Mouse (Mus musculus): ENCODE results near the gene Nrxn3. TPM values are rescaled to one million over a fixed set of nuclear protein-coding genes. Genes with fewer than 3 reads are reported as not detected.

Gene Nrxn3
- polyA plus RNA-seq, 1 experiment from 2014 or later, result 99.5 TPM

DNA sequence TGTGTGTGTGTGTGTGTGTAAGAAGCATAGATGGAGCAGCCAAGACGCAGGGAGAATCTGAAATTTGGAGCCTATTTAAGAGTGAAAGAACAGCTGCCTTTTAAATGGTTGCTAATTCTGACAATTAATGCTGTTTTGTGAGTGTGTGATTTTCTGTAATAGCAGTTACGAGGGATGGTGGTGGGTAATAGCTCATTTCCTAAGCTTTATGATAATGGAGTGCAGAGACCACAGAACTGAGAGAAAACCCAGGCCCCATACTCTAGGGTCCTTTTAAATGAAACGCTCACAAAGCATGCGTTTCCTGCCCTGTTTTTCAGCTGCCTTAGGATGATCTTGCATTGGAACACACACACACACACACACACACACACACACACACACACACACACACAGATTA, 137.7 kb downstream of the Nrxn3 start:
- peak overlapping the region; percentile 87 for H3K27ac ChIP-seq (replicated peaks)
- H3K9me3 ChIP-seq, result no peaks in the 10 kb centered on the region
- H3K9ac ChIP-seq (replicated peaks), result no peak overlapping the region
- peak; percentile 92 for ATAC-seq (replicated peaks)
- peaks cover 31% of the 10 kb centered on the region for H3K4me1 ChIP-seq
- H3K4me2 ChIP-seq (replicated peaks), result 0 out of 2 replicates have a peak overlapping the region, but pooled peaks have one; percentile 3
- WGBS, result 7% methylated on average over 4 of the region's 4 CpGs
- no peaks in the 10 kb centered on the region for H3K27me3 ChIP-seq
- no peaks in the 10 kb centered on the region for H3K36me3 ChIP-seq
- H3K4me3 ChIP-seq, result no peak overlapping the region

- Histone ChIP-seq H3K9me3 (no peaks in the 10 kb centered on the region), H3K4me1 (peaks cover 23% of the 10 kb centered on the region), H3K27me3 (no peaks in the 10 kb centered on the region), H3K4me3 (no peak overlapping the region), H3K27ac (replicated peaks) (no peak overlapping the region), H3K4me2 (replicated peaks) (no peak overlapping the region), H3K9ac (replicated peaks) (no peak overlapping the region), H3K36me3 (no peaks in the 10 kb centered on the region)
- 71% methylated on average over 4 of the region's 4 CpGs for WGBS
- ATAC-seq (replicated peaks), result no peak
These were observed 140.4 kb downstream of the Nrxn3 start for GRCm38 (mm10) chr12:88863069-88863468.

GRCm38 (mm10) chr12:88868288-88868687, 145.6 kb downstream of the Nrxn3 start:
- H3K9ac ChIP-seq (replicated peaks), result no peak overlapping the region
- no peaks in the 10 kb centered on the region for H3K27me3 ChIP-seq
- no peak overlapping the region for H3K4me3 ChIP-seq
- peaks cover 13% of the 10 kb centered on the region for H3K4me1 ChIP-seq
- no peaks in the 10 kb centered on the region for H3K36me3 ChIP-seq
- no peaks in the 10 kb centered on the region for H3K9me3 ChIP-seq
- peak overlapping the region; percentile 72 for H3K27ac ChIP-seq (replicated peaks)
- no peak overlapping the region for H3K4me2 ChIP-seq (replicated peaks)
- ATAC-seq (replicated peaks), result peak; percentile 48; the same call in 1 of the 2 replicates

- no peak overlapping the region for H3K4me2 ChIP-seq (replicated peaks)
- H3K36me3 ChIP-seq, result no peaks in the 10 kb centered on the region
- peaks cover 19% of the 10 kb centered on the region for H3K4me1 ChIP-seq
- 62% methylated on average over 1 of the region's 1 CpGs for WGBS
- H3K27me3 ChIP-seq, result no peaks in the 10 kb centered on the region
- H3K9me3 ChIP-seq, result no peaks in the 10 kb centered on the region
- no peak overlapping the region for H3K4me3 ChIP-seq
- ATAC-seq (replicated peaks), result no peak
- H3K9ac ChIP-seq (replicated peaks), result no peak overlapping the region
- H3K27ac ChIP-seq (replicated peaks), result no peak overlapping the region
These were observed 174.7 kb downstream of the Nrxn3 start for GRCm38 (mm10) chr12:88897331-88897730.

DNA sequence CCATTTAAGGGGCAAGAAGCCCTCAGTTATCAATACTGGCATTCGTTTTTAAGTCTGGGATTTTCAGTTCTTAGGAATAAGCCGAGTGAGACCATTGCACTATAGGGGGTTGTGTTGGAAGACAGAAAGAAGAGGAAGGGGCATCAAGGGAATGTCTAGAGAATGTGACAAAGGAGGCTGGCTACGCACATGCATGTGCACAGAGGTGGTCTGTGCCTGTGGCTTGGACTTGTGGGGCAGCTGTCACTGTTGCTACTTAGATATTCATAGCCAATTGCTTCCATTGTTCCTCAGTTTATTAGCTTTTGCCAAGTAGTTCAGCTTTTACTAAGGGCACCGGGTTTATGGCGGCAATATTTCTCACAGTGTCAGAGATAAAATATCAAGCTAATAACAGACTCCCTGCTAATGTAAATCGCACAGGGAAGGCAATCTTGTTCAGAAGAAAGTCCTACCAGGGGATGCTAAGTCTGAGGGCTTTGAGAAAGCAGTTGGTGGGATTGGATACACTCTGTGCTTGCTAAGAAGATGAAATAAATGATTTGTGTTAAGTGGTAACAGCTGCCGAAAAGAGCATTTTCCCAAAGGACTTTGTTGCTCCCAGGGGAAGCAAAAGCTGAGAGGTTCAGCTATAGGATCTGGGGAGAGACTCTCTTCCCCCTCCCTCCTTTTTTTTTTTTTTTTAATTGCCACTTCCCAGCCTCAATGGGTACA, 177.5 kb downstream of the Nrxn3 start:
- Histone ChIP-seq H3K4me1 (peaks cover 22% of the 10 kb centered on the region), H3K9ac (replicated peaks) (no peak overlapping the region), H3K4me2 (replicated peaks) (no peak overlapping the region), H3K36me3 (no peaks in the 10 kb centered on the region), H3K9me3 (no peaks in the 10 kb centered on the region), H3K4me3 (no peak overlapping the region), H3K27me3 (no peaks in the 10 kb centered on the region), H3K27ac (replicated peaks) (peak overlapping the region; percentile 46)
- 32% methylated on average over 7 of the region's 7 CpGs for whole genome bisulfite sequencing
- peak; percentile 56 for ATAC-seq (replicated peaks)

DNA sequence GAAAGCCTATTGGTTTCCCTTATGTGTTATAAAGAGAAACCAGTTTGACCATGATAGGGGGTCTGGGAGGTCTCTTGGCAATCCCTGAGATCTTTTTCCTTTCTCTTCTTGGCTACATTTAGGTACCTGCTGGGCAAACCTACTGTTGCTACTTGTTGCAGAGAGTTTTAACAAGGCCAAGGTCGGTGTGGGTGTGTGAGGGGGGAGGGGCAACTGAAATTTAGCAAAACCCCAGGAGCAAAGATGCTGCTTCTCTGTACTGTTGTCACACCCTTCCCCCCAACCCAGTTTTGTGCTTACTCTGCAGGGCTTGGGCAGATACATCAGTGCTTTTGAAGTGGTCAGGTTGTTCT, 178.0 kb downstream of the Nrxn3 start:
- H3K9me3 ChIP-seq, result no peaks in the 10 kb centered on the region
- peak overlapping the region; percentile 46; the same call in 1 of the 2 replicates for H3K27ac ChIP-seq (replicated peaks)
- WGBS, result 21% methylated on average over 1 of the region's 1 CpGs
- no peak overlapping the region for H3K9ac ChIP-seq (replicated peaks)
- H3K4me2 ChIP-seq (replicated peaks), result no peak overlapping the region
- H3K36me3 ChIP-seq, result no peaks in the 10 kb centered on the region
- H3K4me3 ChIP-seq, result no peak overlapping the region
- H3K4me1 ChIP-seq, result peaks cover 22% of the 10 kb centered on the region
- no peaks in the 10 kb centered on the region for H3K27me3 ChIP-seq
- ATAC-seq (replicated peaks), result no peak

DNA sequence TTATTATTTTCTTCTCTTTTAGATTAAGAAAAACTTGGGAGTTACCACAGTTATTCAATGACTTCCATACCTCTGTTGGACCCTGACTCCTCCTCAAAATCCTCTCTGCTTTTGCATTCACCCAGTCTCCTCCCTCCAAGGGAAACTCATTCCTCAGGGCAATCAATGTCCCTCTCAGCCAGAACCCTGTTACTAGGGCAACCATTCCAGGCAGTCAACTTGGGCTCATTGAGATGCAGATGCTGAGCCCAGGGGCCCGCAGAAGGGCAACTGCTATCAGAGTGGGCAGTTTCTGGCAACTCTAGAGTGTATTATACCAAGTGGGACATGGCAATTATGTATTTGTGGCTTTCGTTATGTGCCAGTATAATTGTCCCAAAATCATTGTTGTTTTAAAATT, 188.1 kb downstream of the Nrxn3 start:
- no peaks in the 10 kb centered on the region for H3K9me3 ChIP-seq
- H3K27me3 ChIP-seq, result no peaks in the 10 kb centered on the region
- 0 out of 2 replicates have a peak, but pooled peaks cover 5% of the 10 kb centered on the region for H3K4me1 ChIP-seq
- no peak overlapping the region for H3K27ac ChIP-seq (replicated peaks)
- no peak overlapping the region for H3K4me3 ChIP-seq
- H3K4me2 ChIP-seq (replicated peaks), result no peak overlapping the region
- no peaks in the 10 kb centered on the region for H3K36me3 ChIP-seq
- 10% methylated on average over 2 of the region's 2 CpGs for WGBS
- no peak overlapping the region for H3K9ac ChIP-seq (replicated peaks)
- ATAC-seq (replicated peaks), result peak; percentile 94

DNA sequence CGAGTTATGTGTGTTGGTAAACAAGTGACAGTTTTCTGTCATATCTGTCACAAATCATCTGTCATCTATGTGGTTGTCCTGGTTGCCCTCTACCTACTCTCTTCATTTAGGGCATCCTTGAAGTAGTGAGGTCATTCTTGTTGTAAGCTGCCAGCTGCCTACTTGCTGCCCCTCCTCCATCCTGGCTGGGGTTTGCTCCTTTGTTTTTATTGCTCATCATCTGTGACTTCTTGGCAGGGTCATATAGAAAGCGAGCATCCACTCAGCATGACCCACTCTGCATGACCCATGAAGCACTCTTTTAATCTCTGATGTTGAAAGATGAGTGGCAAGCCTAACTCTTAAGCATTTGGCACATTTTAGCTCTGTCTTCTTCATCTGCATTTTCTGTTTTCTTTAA, 194.1 kb downstream of the Nrxn3 start:
- no peak overlapping the region for H3K4me2 ChIP-seq (replicated peaks)
- H3K4me1 ChIP-seq, result no peaks in the 10 kb centered on the region
- H3K4me3 ChIP-seq, result no peak overlapping the region
- H3K9ac ChIP-seq (replicated peaks), result no peak overlapping the region
- H3K9me3 ChIP-seq, result no peaks in the 10 kb centered on the region
- WGBS, result 65% methylated on average over 2 of the region's 2 CpGs
- H3K27ac ChIP-seq (replicated peaks), result no peak overlapping the region
- H3K36me3 ChIP-seq, result no peaks in the 10 kb centered on the region
- H3K27me3 ChIP-seq, result no peaks in the 10 kb centered on the region
- no peak for ATAC-seq (replicated peaks)

- no peak overlapping the region for H3K4me3 ChIP-seq
- no peak overlapping the region for H3K4me2 ChIP-seq (replicated peaks)
- peaks cover 14% of the 10 kb centered on the region for H3K4me1 ChIP-seq
- H3K27ac ChIP-seq (replicated peaks), result no peak overlapping the region
- H3K36me3 ChIP-seq, result no peaks in the 10 kb centered on the region
- no peak for ATAC-seq (replicated peaks)
- no peak overlapping the region for H3K9ac ChIP-seq (replicated peaks)
- 75% methylated on average over 3 of the region's 3 CpGs for WGBS
- H3K9me3 ChIP-seq, result no peaks in the 10 kb centered on the region
- no peaks in the 10 kb centered on the region for H3K27me3 ChIP-seq
These were observed 202.2 kb downstream of the Nrxn3 start for GRCm38 (mm10) chr12:88924896-88925295.

DNA sequence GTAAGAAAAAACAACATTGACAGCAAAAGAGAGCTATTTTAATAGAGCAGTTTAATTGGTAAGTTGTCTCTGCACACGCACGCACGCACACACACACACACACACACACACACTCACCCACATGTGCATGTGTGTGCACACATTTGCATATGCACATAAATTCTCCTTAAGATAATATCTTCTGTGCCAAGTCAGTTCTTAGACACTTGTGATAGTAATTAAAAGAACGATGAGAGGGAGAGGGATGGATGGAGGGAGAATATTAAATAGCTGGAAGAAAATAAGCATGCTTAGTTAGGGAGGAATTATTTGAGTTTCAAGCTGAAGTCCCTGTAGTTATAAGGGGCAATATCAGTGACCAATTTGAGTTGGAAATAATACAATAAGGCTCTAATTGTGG, 203.6 kb downstream of the Nrxn3 start:
- WGBS, result 51% methylated on average over 4 of the region's 4 CpGs
- 0 out of 2 replicates have a peak, but pooled peaks have one; percentile 41 for ATAC-seq (replicated peaks)

DNA sequence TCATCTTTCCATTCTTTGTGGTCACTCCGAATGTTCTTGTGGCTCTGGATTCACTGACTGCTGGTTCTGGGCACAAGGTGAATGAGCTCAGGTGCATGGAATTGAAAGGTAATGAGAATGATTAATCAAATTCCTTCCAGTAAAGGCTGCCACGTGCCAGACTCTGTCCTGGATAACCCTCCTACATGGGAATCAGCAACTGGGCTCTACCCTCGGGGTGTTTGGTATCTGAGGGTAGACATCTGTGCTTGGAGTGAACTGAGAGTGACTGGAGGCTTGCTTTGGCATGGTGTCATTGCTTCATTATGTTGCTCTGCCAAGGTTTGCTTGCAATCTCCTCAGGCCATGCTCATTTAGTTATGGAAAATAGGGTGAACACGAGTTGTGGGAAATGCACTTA, 209.0 kb downstream of the Nrxn3 start:
- Histone ChIP-seq H3K4me2 (replicated peaks) (no peak overlapping the region), H3K27me3 (no peaks in the 10 kb centered on the region), H3K4me3 (no peak overlapping the region), H3K9ac (replicated peaks) (no peak overlapping the region), H3K27ac (replicated peaks) (no peak overlapping the region), H3K9me3 (no peaks in the 10 kb centered on the region), H3K4me1 (peaks cover 3% of the 10 kb centered on the region), H3K36me3 (no peaks in the 10 kb centered on the region)
- ATAC-seq (replicated peaks), result no peak
- WGBS, result 72% methylated on average over 4 of the region's 4 CpGs

More for the DNA sequence above, 203.6 kb downstream of the Nrxn3 start:
- Histone ChIP-seq H3K36me3 (no peaks in the 10 kb centered on the region), H3K4me2 (replicated peaks) (no peak overlapping the region), H3K27me3 (no peaks in the 10 kb centered on the region), H3K9me3 (no peaks in the 10 kb centered on the region), H3K27ac (replicated peaks) (peak overlapping the region; percentile 11; the same call in 1 of the 2 replicates), H3K9ac (replicated peaks) (no peak overlapping the region), H3K4me1 (peaks cover 14% of the 10 kb centered on the region), H3K4me3 (no peak overlapping the region)

GRCm38 (mm10) chr12:88939679-88940078, 217.0 kb downstream of the Nrxn3 start:
- Histone ChIP-seq H3K9ac (replicated peaks) (no peak overlapping the region), H3K4me3 (no peak overlapping the region), H3K4me2 (replicated peaks) (no peak overlapping the region), H3K27me3 (no peaks in the 10 kb centered on the region), H3K9me3 (no peaks in the 10 kb centered on the region), H3K36me3 (no peaks in the 10 kb centered on the region), H3K27ac (replicated peaks) (no peak overlapping the region), H3K4me1 (no peaks in the 10 kb centered on the region)
- peak; percentile 68 for ATAC-seq (replicated peaks)
- 67% methylated on average over 2 of the region's 2 CpGs for WGBS

DNA sequence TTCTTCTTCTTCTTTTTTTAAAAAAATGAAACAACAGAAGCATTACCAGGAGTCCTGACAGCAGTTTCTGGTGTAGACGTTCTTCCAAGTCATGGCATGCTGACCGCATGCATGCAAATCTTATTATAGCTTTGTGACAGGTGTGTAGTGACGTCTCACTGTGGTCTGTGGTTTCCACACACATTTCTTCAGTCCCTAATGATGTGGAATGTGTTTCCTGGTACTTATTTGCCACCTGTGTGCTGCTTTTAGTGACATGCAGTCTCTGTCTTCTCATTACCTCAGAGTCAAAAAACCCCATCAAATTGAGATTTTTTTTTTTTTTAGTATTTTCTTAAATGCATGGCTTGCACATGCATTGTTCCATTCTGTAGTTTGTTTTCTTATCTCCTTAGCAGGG, 222.3 kb downstream of the Nrxn3 start:
- no peaks in the 10 kb centered on the region for H3K9me3 ChIP-seq

More for the DNA sequence above, 222.3 kb downstream of the Nrxn3 start:
- WGBS, result 85% methylated on average over 3 of the region's 3 CpGs
- no peak overlapping the region for H3K4me3 ChIP-seq
- no peaks in the 10 kb centered on the region for H3K27me3 ChIP-seq
- no peaks in the 10 kb centered on the region for H3K36me3 ChIP-seq
- no peak for ATAC-seq (replicated peaks)
- H3K27ac ChIP-seq (replicated peaks), result no peak overlapping the region
- no peak overlapping the region for H3K4me2 ChIP-seq (replicated peaks)
- no peak overlapping the region for H3K9ac ChIP-seq (replicated peaks)
- no peaks in the 10 kb centered on the region for H3K4me1 ChIP-seq

Data from forebrain, embryonic 15.5 days (tissue).